Mouse (Mus musculus) erythroblast, embryonic 14.5 days (primary cell): ENCODE results near the gene Ten1. TPM values are rescaled to one million over a fixed set of nuclear protein-coding genes. Genes with fewer than 3 reads are reported as not detected.

Source experiments
- H3K27me3 ChIP-seq: 2 replicates; pipeline ENCODE4 v1.6.1; 2012; ENCODE audit warnings: inconsistent platforms; ENCODE audit not compliant: control insufficient read depth
- H3K36me3 ChIP-seq: 2 replicates; pipeline ENCODE4 v1.6.1; 2012; ENCODE audit warnings: mild to moderate bottlenecking, inconsistent platforms; ENCODE audit not compliant: control insufficient read depth
- H3K4me1 ChIP-seq: 2 replicates; pipeline ENCODE4 v1.6.1; 2012; ENCODE audit warnings: inconsistent platforms; ENCODE audit not compliant: control insufficient read depth
- H3K4me3 ChIP-seq: replicated peaks from 2 replicates; pipeline ENCODE3; 2012; ENCODE audit warnings: moderate library complexity, mild to moderate bottlenecking, inconsistent platforms
- H3K9me3 ChIP-seq: 2 replicates; pipeline ENCODE4 v1.6.1; 2012; ENCODE audit warnings: low read length, inconsistent platforms, mixed read lengths; ENCODE audit not compliant: control insufficient read depth
- GATA1 ChIP-seq: IDR thresholded peaks from 2 replicates; pipeline ENCODE4 v1.6.1; 2012; ENCODE audit warnings: low read length, inconsistent platforms, mixed read lengths
- TAL1 ChIP-seq: IDR thresholded peaks from 3 replicates; pipeline ENCODE4 v1.6.1; 2012; ENCODE audit warnings: low read length, inconsistent platforms, mixed read lengths
- polyA plus RNA-seq: library from polyadenylated mRNA; stranded (reverse); fragments of >175 nt; gene quantifications from 2 replicates; pipeline ENCODE4 v1.2.3, GENCODE M21; 2012

Ten1 gene
- polyA plus RNA-seq, 1 experiment, result 7.6 TPM

DNA sequence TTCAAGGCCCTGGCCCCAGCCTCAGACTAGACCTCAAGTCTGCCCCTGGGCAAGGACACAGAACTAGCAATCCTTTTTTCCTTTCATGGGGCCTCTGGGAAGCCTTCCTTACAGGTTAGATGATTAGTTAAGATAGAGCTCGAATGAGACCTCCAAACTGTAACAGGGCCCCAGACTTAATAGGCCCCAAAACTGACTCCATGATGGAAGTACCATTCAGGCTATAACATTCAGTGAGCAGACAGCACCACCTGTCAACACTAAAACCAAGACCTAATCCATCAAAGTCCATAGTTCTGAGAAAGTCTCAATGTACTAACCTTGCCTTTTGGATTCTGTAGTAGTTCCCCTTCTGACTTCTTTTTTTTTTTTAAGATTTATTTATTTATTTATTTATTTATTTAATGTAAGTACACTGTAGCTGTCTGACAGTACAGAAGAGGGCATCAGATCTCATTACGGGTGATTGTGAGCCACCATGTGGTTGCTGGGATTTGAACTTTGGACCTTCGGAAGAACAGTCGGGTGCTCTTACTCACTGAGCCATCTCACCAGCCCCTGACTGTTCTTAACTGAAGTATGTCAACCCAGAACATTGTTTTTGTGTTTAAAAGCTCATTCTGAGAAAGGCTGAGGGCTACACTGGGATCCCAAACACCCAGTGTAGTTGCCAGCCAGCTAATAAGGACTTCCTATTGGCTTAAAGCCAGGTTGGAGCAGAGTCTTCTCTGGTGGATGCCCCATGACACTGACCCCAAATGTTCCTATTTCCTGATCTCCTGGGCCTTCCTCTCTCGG is 28.5 kb upstream of the Ten1 start:
- H3K4me1 ChIP-seq, result peaks cover 26% of the 10 kb centered on the region
- peaks cover 6% of the 10 kb centered on the region; the same call in 1 of the 2 replicates for H3K27me3 ChIP-seq
- no peak overlapping the region for H3K4me3 ChIP-seq
- TF ChIP-seq GATA1 (no peak), TAL1 (no peak)
- H3K36me3 ChIP-seq, result peaks cover 35% of the 10 kb centered on the region
- H3K9me3 ChIP-seq, result no peaks in the 10 kb centered on the region

DNA sequence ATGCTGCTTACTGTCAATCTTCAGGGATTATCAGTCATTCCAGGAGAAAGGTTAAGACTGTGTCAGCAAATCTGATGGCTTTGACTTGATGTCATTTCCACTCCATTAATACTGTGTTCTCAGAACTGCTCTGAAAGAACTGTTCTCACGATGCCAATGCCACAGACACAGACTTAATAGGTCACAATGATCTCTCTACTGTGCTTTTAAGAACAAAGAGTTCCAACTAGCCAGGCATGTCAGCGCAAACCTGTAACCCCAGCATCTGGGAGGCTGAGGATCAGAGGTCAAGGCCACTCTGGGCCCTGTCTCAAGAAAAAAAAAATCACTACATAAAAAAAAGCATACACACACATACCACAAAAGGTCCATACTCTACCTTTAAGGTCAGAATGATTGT is 26.7 kb upstream of the Ten1 start:
- no peaks in the 10 kb centered on the region for H3K9me3 ChIP-seq
- H3K36me3 ChIP-seq, result peaks cover 44% of the 10 kb centered on the region
- no peak for TF ChIP-seq TAL1
- TF ChIP-seq GATA1, result no peak
- peaks cover 18% of the 10 kb centered on the region for H3K4me1 ChIP-seq
- H3K4me3 ChIP-seq, result no peak overlapping the region
- H3K27me3 ChIP-seq, result peaks cover 6% of the 10 kb centered on the region; the same call in 1 of the 2 replicates

DNA sequence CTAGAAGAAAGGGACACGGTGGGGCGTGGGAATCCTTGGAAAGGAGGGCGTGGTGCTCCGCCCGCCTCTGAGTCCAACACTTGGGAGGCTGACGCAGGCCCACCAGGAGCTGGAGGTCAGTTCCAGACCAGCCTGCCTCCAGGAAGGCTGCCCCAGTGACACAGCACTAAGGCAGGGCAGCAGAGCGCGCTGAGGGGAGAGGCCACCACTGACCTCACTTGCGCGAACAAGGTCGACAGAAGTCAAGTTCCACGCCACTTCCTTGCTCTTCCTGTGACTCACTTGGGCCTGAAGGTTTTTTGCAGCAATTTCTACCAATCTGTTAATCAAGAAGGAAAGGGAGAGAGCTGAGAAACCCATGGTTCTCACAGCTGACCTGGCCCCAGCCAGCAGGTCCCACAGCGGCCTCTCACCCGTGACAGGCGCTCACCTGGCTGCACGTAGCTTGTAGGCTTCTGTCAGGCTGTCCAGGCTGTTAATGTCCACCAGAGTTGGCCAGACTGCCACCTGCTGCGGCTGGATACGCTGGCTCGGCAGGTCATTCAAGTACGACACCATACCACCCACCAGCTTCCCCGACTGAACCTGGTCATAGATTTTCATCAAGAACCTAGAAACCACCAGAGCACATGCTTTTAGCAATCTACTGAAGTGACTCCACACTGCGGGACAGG is 23.7 kb upstream of the Ten1 start:
- Histone ChIP-seq H3K9me3 (no peaks in the 10 kb centered on the region), H3K4me3 (no peak overlapping the region), H3K36me3 (peaks cover 65% of the 10 kb centered on the region), H3K27me3 (no peaks in the 10 kb centered on the region), H3K4me1 (peaks cover 4% of the 10 kb centered on the region)
- TF ChIP-seq TAL1 (no peak), GATA1 (no peak)

DNA sequence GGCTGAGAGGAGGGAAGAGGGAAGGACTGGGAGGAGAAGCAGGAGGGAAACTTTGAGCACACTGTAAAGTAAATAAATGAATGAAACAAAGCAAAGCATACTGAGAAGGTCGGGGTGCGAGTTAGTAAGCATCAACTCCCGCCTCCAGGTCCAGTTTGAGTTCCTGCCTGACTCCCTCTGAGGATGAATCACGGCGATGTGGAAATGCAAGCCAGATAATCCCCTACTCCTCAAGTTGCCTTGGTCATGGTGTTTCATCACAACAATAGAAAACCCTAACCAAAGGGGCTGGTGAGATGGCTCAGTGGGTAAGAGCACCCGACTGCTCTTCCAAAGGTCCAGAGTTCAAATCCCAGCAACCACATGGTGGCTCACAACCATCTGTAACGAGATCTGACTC is 22.6 kb upstream of the Ten1 start:
- H3K9me3 ChIP-seq, result no peaks in the 10 kb centered on the region
- H3K4me1 ChIP-seq, result peaks cover 4% of the 10 kb centered on the region
- H3K27me3 ChIP-seq, result no peaks in the 10 kb centered on the region
- H3K36me3 ChIP-seq, result peaks cover 75% of the 10 kb centered on the region
- no peak for TF ChIP-seq GATA1
- no peak for TF ChIP-seq TAL1
- H3K4me3 ChIP-seq, result no peak overlapping the region

DNA sequence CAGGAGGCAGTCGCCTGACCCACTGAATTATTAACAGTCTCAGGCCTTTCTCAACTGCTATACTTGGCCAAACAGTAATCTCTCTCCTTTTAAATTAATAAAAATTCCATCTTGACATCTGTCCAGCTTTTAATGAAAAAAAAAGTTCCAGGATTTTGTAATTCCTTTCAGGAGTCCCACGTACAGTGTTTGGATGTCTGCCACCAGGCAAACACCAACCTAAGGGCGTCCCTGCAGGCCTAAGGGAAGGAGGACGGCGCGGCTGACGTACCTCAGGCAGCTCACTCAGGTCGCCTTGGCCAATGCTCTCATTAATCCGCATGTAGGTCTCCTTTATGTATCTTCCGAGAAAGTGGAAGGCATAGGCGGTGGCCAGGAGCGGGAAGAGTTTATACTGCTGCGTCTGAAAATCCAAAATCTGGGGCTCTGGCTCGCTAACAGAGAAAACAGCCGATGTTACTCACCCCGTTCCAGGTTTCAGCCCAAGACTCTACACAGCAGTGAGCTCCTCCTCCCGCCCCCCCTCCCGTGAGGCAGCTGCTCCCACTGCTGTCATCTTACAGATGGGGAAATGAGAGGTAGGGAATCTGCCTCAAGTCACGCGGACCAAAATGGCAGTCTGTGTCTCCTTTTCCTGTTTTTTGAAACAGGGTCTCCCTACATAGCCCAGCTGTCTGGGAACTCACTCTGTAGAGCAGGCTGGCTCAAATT is 20.1 kb upstream of the Ten1 start:
- Histone ChIP-seq H3K36me3 (peaks cover 76% of the 10 kb centered on the region), H3K4me1 (peaks cover 4% of the 10 kb centered on the region), H3K4me3 (no peak overlapping the region), H3K27me3 (no peaks in the 10 kb centered on the region), H3K9me3 (no peaks in the 10 kb centered on the region)
- TF ChIP-seq TAL1, result no peak
- TF ChIP-seq GATA1, result no peak

DNA sequence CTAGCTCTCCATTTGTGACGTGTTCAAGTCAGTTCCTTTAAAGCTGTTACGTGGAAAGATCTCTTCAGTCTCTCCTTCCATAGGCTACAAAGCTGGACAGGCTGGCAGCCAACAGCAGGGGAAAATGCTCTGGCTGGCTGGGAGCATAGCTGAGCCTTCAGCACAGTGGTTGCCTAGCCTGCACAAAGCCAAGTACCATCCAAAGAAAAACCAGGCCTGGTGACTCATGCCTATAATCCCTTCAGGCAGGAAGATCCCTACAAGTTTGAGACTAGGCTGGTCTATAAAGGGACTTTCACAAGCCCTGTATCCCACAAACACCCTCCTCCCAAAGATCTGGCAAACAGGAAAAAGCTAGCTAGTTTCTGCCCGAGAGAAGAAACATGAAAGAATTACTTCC is 12.8 kb upstream of the Ten1 start:
- H3K4me3 ChIP-seq, result no peak overlapping the region
- H3K36me3 ChIP-seq, result peaks cover 60% of the 10 kb centered on the region
- TF ChIP-seq TAL1, result no peak
- TF ChIP-seq GATA1, result no peak
- H3K4me1 ChIP-seq, result no peaks in the 10 kb centered on the region
- no peaks in the 10 kb centered on the region for H3K27me3 ChIP-seq
- no peaks in the 10 kb centered on the region for H3K9me3 ChIP-seq

DNA sequence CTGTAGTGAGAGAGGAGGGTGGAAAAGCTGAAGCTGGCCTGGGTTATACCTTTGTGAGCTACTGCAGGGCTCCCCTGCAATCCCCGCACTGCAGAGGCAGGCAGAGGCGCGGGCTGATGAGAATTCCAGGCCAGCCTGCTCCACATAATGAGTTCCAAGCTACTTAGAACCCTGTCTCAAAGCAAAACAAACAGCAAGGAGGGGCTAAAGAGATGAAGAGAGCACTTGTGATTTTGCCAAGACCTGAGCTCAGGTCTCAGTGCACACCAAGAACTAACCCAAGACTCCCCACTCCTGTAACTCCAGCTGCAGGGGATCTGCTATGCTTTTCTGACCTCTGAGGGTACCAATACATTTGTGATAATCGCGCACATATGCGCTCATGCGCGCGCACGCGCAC is 12.3 kb upstream of the Ten1 start:
- TF ChIP-seq TAL1 (no peak), GATA1 (no peak)
- Histone ChIP-seq H3K9me3 (no peaks in the 10 kb centered on the region), H3K36me3 (peaks cover 63% of the 10 kb centered on the region), H3K4me3 (no peak overlapping the region), H3K4me1 (no peaks in the 10 kb centered on the region), H3K27me3 (no peaks in the 10 kb centered on the region)

DNA sequence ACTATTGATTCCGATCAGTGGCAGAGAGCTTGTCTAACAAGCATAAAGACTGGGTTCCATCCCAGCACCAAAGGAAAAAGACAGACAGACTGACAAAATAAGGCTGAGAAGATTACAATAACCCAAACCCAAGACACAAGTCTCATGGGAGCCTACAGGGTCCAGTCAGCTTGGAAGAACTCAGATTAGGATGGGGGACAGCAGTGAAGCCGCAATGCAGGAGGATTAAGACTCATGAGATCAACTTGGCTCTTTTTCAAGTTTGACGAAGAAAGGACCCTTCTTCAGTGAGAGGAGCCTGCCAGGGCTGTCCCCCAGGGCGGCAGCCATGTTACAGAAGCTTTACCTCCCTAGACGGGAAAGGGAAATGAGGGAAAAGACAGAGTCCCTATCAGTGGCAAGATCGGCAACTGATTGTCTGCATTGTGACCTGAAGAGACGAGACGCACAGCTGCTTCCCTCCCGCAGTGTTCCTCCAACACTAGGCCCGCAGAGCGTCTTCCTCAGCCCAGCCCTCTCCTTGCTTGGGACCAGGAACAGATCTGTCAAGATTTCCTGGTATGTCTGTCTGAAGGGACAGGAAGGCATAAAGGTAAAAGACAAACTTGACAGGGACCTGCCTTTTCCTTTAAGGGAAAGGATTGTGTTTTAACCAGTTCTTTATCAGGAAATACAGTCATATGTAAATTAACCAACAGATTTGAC is 11.3 kb upstream of the Ten1 start:
- no peak overlapping the region for H3K4me3 ChIP-seq
- H3K9me3 ChIP-seq, result no peaks in the 10 kb centered on the region
- TF ChIP-seq TAL1 (no peak), GATA1 (no peak)
- H3K27me3 ChIP-seq, result no peaks in the 10 kb centered on the region
- peaks cover 59% of the 10 kb centered on the region for H3K36me3 ChIP-seq
- H3K4me1 ChIP-seq, result peaks cover 6% of the 10 kb centered on the region
